Mouse (Mus musculus): ENCODE results near the gene Rhox4g. TPM values are rescaled to one million over a fixed set of nuclear protein-coding genes. Genes with fewer than 3 reads are reported as not detected.
"Not testable (repeated sequence)": the region's sequence is repeated elsewhere in the genome, so short reads cannot be mapped to it uniquely, and the experiment has no call there.

Rhox4g gene
- polyA plus RNA-seq (2012; ENCODE audit: insufficient read depth, insufficient read length, low replicate concordance, missing spikeins) = not detected in 2 replicates

DNA sequence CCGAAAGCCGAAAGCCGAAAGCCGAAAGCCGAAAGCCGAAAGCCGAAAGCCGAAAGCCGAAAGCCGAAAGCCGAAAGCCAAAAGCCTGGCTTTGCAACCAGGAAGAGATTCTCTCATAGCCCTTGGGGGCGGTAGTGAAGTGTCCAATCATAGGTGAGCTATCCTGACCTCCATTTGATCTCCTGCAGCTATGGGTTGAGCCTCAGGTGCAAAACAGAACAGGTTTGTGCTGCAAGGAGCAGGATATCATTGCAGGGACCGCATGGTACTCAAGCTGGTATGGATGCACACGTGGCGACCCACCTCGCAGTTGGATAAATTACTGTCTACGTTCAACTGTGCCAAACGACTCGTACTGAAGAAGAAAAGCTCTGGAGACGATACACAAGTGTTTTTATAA, at the start of gene Rhox4g:
Gene Rhox4g, minus strand, starts transcription at position 101 of the 400 bp plus-strand sequence.
- WGBS = 90% methylated on average over 19 of the region's 20 CpGs
- H3K4me1 ChIP-seq (ENCODE audit: control insufficient read depth, insufficient read depth, low read length); H3K4me3 ChIP-seq (ENCODE audit: insufficient read depth, low read depth, low read length); H3K27ac ChIP-seq (ENCODE audit: insufficient read depth, low read depth, low read length): not testable (repeated sequence)

GRCm38 (mm10) chrX:37692261-37692660, 41.1 kb upstream of the Rhox4g start:
- H3K4me1 ChIP-seq (ENCODE audit: control insufficient read depth, insufficient read depth, low read length) = no peaks in the 10 kb centered on the region
- H3K27ac ChIP-seq (ENCODE audit: insufficient read depth, low read depth, low read length) = no peak overlapping the region
- WGBS = 80% methylated on average over 2 of the region's 2 CpGs
- TF ChIP-seq CTCF (IDR thresholded peaks at IDR 0.05; ENCODE audit: insufficient read depth, low read depth, low read length) = no peak
- no peak for TF ChIP-seq POLR2A (IDR thresholded peaks at IDR 0.05; ENCODE audit: insufficient read depth, low read depth, low read length)
- no peak overlapping the region for H3K4me3 ChIP-seq (ENCODE audit: insufficient read depth, low read depth, low read length)

- TF ChIP-seq POLR2A (IDR thresholded peaks at IDR 0.05; ENCODE audit: insufficient read depth, low read depth, low read length) = no peak
- TF ChIP-seq CTCF (IDR thresholded peaks at IDR 0.05; ENCODE audit: insufficient read depth, low read depth, low read length) = no peak
- WGBS = 89% methylated on average over 24 of the region's 24 CpGs
- no peaks in the 10 kb centered on the region for H3K4me1 ChIP-seq (ENCODE audit: control insufficient read depth, insufficient read depth, low read length)
- H3K27ac ChIP-seq (ENCODE audit: insufficient read depth, low read depth, low read length) = no peak overlapping the region
- H3K4me3 ChIP-seq (ENCODE audit: insufficient read depth, low read depth, low read length) = no peak overlapping the region
These were observed 32.0 kb upstream of the Rhox4g start for GRCm38 (mm10) chrX:37683031-37683715.

DNA sequence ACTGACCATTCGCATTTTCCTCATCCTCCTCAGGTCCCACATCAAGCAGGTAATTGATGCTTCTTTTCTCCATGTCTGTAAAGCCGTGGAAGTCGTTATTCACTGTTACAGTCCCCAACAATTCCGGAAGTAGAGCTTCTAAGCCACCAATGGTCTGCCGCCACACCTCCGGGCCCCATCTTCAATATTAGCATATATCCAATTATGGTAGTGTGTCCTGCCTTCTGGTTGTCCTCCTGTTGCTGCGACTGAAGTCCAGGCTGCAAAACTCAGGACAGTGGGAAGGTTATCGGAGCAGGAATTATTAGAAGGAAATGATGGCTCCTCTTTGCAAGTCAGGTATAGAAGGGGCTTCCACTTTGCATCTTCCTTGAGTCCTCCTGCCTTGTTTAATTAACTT, 22.1 kb upstream of the Rhox4g start, which contains the start of gene Rhox2h:
Gene Rhox2h, minus strand, starts transcription at position 101 of the 400 bp plus-strand sequence.
- not testable (repeated sequence) for H3K4me1 ChIP-seq (ENCODE audit: control insufficient read depth, insufficient read depth, low read length); H3K27ac ChIP-seq (ENCODE audit: insufficient read depth, low read depth, low read length); H3K4me3 ChIP-seq (ENCODE audit: insufficient read depth, low read depth, low read length)
- 87% methylated on average over 8 of the region's 8 CpGs for WGBS

GRCm38 (mm10) chrX:37668664-37669063, 17.5 kb upstream of the Rhox4g start, which contains the start of gene Rhox3h:
Gene Rhox3h (minus strand): TSS chrX:37668764.
- WGBS = 100% methylated on average over 1 of the region's 3 CpGs
- not testable (repeated sequence) for H3K27ac ChIP-seq (ENCODE audit: insufficient read depth, low read depth, low read length); H3K4me1 ChIP-seq (ENCODE audit: control insufficient read depth, insufficient read depth, low read length); H3K4me3 ChIP-seq (ENCODE audit: insufficient read depth, low read depth, low read length)

GRCm38 (mm10) chrX:37643370-37643769, 7.8 kb downstream of the Rhox4g start, which contains the start of gene Rhox2g:
Gene Rhox2g (minus strand): TSS chrX:37643470.
- H3K27ac ChIP-seq (ENCODE audit: insufficient read depth, low read depth, low read length); H3K4me3 ChIP-seq (ENCODE audit: insufficient read depth, low read depth, low read length); H3K4me1 ChIP-seq (ENCODE audit: control insufficient read depth, insufficient read depth, low read length): not testable (repeated sequence)
- WGBS = 95% methylated on average over 6 of the region's 6 CpGs

GRCm38 (mm10) chrX:37628512-37628911, 22.6 kb downstream of the Rhox4g start, which contains the start of gene Rhox3g:
Gene Rhox3g (minus strand): TSS chrX:37628612.
- not testable (repeated sequence) for H3K27ac ChIP-seq (ENCODE audit: insufficient read depth, low read depth, low read length); H3K4me1 ChIP-seq (ENCODE audit: control insufficient read depth, insufficient read depth, low read length); H3K4me3 ChIP-seq (ENCODE audit: insufficient read depth, low read depth, low read length)
- 98% methylated on average over 2 of the region's 2 CpGs for whole genome bisulfite sequencing

DNA sequence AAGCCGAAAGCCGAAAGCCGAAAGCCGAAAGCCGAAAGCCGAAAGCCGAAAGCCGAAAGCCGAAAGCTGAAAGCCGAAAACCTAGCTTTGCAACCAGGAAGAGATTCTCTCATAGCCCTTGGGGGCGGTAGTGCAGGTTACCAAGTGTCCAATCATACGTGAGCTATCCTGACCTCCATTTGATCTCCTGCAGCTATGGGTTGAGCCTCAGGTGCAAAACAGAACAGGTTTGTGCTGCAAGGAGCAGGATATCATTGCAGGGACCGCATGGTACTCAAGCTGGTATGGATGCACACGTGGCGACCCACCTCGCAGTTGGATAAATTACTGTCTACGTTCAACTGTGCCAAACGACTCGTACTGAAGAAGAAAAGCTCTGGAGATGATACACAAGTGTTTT, 43.5 kb downstream of the Rhox4g start, which contains the start of gene Rhox4f:
Gene Rhox4f, minus strand, starts transcription at position 101 of the 400 bp plus-strand sequence.
- not testable (repeated sequence) for H3K27ac ChIP-seq (ENCODE audit: insufficient read depth, low read depth, low read length); H3K4me1 ChIP-seq (ENCODE audit: control insufficient read depth, insufficient read depth, low read length); H3K4me3 ChIP-seq (ENCODE audit: insufficient read depth, low read depth, low read length)
- 95% methylated on average over 17 of the region's 19 CpGs for WGBS

Other genes with a start within 250 kb of the Rhox4g start
- not detected in 2 replicates for gene Rhox2b, start 239.3 kb downstream of the Rhox4g start, polyA plus RNA-seq (2012; ENCODE audit: insufficient read depth, insufficient read length, low replicate concordance, missing spikeins)
- not detected in 2 replicates for gene Rhox4b, start 218.8 kb downstream of the Rhox4g start, polyA plus RNA-seq (2012; ENCODE audit: insufficient read depth, insufficient read length, low replicate concordance, missing spikeins)
- not detected in 2 replicates for gene Rhox2c, start 197.6 kb downstream of the Rhox4g start, polyA plus RNA-seq (2012; ENCODE audit: insufficient read depth, insufficient read length, low replicate concordance, missing spikeins)
- gene Rhox3c, start 192.7 kb downstream of the Rhox4g start, polyA plus RNA-seq (2012; ENCODE audit: insufficient read depth, insufficient read length, low replicate concordance, missing spikeins) = not detected in 2 replicates
- gene Rhox4c, start 171.0 kb downstream of the Rhox4g start, polyA plus RNA-seq (2012; ENCODE audit: insufficient read depth, insufficient read length, low replicate concordance, missing spikeins) = not detected in 2 replicates
- not detected in 2 replicates for gene Rhox2d, start 157.9 kb downstream of the Rhox4g start, polyA plus RNA-seq (2012; ENCODE audit: insufficient read depth, insufficient read length, low replicate concordance, missing spikeins)
- gene Rhox4d, start 137.0 kb downstream of the Rhox4g start, polyA plus RNA-seq (2012; ENCODE audit: insufficient read depth, insufficient read length, low replicate concordance, missing spikeins) = not detected in 2 replicates
- gene Rhox2e, start 120.9 kb downstream of the Rhox4g start, polyA plus RNA-seq (2012; ENCODE audit: insufficient read depth, insufficient read length, low replicate concordance, missing spikeins) = not detected in 2 replicates
- not detected in 2 replicates for gene Rhox3e, start 109.3 kb downstream of the Rhox4g start, polyA plus RNA-seq (2012; ENCODE audit: insufficient read depth, insufficient read length, low replicate concordance, missing spikeins)
- gene Rhox4e, start 93.9 kb downstream of the Rhox4g start, polyA plus RNA-seq (2012; ENCODE audit: insufficient read depth, insufficient read length, low replicate concordance, missing spikeins) = not detected in 2 replicates
- not detected in 2 replicates for gene Rhox2f, start 79.9 kb downstream of the Rhox4g start, polyA plus RNA-seq (2012; ENCODE audit: insufficient read depth, insufficient read length, low replicate concordance, missing spikeins)
- gene Rhox3f, start 70.3 kb downstream of the Rhox4g start, polyA plus RNA-seq (2012; ENCODE audit: insufficient read depth, insufficient read length, low replicate concordance, missing spikeins) = not detected in 2 replicates
- not detected in 2 replicates for gene Rhox4f, start 43.6 kb downstream of the Rhox4g start, polyA plus RNA-seq (2012; ENCODE audit: insufficient read depth, insufficient read length, low replicate concordance, missing spikeins)
- not detected in 2 replicates for gene Rhox3g, start 22.7 kb downstream of the Rhox4g start, polyA plus RNA-seq (2012; ENCODE audit: insufficient read depth, insufficient read length, low replicate concordance, missing spikeins)
- not detected in 2 replicates for gene Rhox2g, start 7.9 kb downstream of the Rhox4g start, polyA plus RNA-seq (2012; ENCODE audit: insufficient read depth, insufficient read length, low replicate concordance, missing spikeins)
- not detected in 2 replicates for gene Rhox3h, start 17.4 kb upstream of the Rhox4g start, polyA plus RNA-seq (2012; ENCODE audit: insufficient read depth, insufficient read length, low replicate concordance, missing spikeins)
- not detected in 2 replicates for gene Rhox2h, start 21.9 kb upstream of the Rhox4g start, polyA plus RNA-seq (2012; ENCODE audit: insufficient read depth, insufficient read length, low replicate concordance, missing spikeins)
- not detected in 2 replicates for gene Rhox5, start 153.5 kb upstream of the Rhox4g start, polyA plus RNA-seq (2012; ENCODE audit: insufficient read depth, insufficient read length, low replicate concordance, missing spikeins)
- gene Rhox6, start 175.6 kb upstream of the Rhox4g start, polyA plus RNA-seq (2012; ENCODE audit: insufficient read depth, insufficient read length, low replicate concordance, missing spikeins) = not detected in 2 replicates
- not detected in 2 replicates for gene Rhox7a, start 180.4 kb upstream of the Rhox4g start, polyA plus RNA-seq (2012; ENCODE audit: insufficient read depth, insufficient read length, low replicate concordance, missing spikeins)
- gene Rhox8, start 227.6 kb upstream of the Rhox4g start, polyA plus RNA-seq (2012; ENCODE audit: insufficient read depth, insufficient read length, low replicate concordance, missing spikeins) = not detected in 2 replicates
- gene Rhox7b, start 245.9 kb upstream of the Rhox4g start, polyA plus RNA-seq (2012; ENCODE audit: insufficient read depth, insufficient read length, low replicate concordance, missing spikeins) = not detected in 2 replicates